Mouse (Mus musculus) embryonic facial prominence, embryonic 12.5 days (tissue): ENCODE measurements at regions not wholly inside any gene's neighbourhood (a gene's known extent, or its start where the extent isn't known, plus 50 kb on each side); places are given as distances from the start of the nearest gene placed in this dataset.
A peak's percentile ranks its signal among the peaks of the same experiment; 100 is the strongest.

Source experiments
- ATAC-seq: fragments of 200-750 bp; cut with Nextera tagmentation; 2 replicates; pipeline ENCODE4 v1.8.0; 2017; ENCODE audit not compliant: insufficient number of reproducible peaks, insufficient read depth, low FRiP score, low TSS enrichment
- H3K27ac ChIP-seq: fragments of 300-500 bp; sonication (generic); 2 replicates; pipeline ENCODE4 v1.5.1; 2016; ENCODE audit warnings: mild to moderate bottlenecking
- H3K27me3 ChIP-seq: fragments of 300-500 bp; sonication (generic); 2 replicates; pipeline ENCODE4 v1.6.1; 2016; ENCODE audit warnings: mild to moderate bottlenecking, moderate library complexity
- H3K36me3 ChIP-seq: fragments of 300-500 bp; sonication (generic); 2 replicates; pipeline ENCODE4 v1.6.1; 2016; ENCODE audit warnings: mild to moderate bottlenecking
- H3K4me1 ChIP-seq: fragments of 300-500 bp; sonication (generic); 2 replicates; pipeline ENCODE4 v1.6.1; 2016
- H3K4me2 ChIP-seq: fragments of 300-500 bp; sonication (generic); replicated peaks from 2 replicates; pipeline ENCODE4 v1.6.1; 2016; ENCODE audit warnings: mild to moderate bottlenecking, moderate library complexity
- H3K4me3 ChIP-seq: fragments of 300-500 bp; sonication (generic); 2 replicates; pipeline ENCODE4 v1.5.1; 2016; ENCODE audit warnings: mild to moderate bottlenecking
- H3K9ac ChIP-seq: fragments of 300-500 bp; sonication (generic); 2 replicates; pipeline ENCODE4 v1.6.1; 2016; ENCODE audit warnings: mild to moderate bottlenecking, moderate library complexity
- H3K9me3 ChIP-seq: fragments of 300-500 bp; sonication (generic); 2 replicates; pipeline ENCODE4 v1.6.1; 2016; ENCODE audit warnings: mild to moderate bottlenecking, moderate library complexity
- WGBS: fragments of 180-500 bp; shearing (Covaris S2); methylation state at CpG from one replicate; pipeline ENCODE4 v1.1.7; 2016; 5-methylcytosine and 5-hydroxymethylcytosine counted together

DNA sequence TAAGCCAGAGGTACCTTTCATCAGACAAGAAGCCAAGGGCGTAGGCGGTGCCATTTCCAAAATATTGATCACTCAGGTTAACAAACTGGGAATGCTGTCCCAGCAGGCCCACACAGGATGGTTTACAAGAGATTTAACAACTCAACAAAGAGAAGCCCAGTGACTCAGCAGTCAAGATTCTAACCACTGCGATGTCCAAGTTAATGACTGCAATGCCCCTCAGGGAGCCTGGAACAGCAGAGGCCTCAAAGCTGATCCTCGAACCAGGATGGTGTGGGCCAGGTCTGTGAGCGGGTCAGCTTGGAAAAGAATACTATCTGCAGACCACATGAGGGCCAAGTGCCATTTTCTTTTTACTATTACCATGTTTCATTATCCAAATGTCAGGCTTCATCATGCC lies 108.0 kb upstream of the Klf14 start:
- no peak for ATAC-seq
- H3K9ac ChIP-seq = no peak overlapping the region
- H3K36me3 ChIP-seq = no peaks in the 10 kb centered on the region
- no peak overlapping the region for H3K4me2 ChIP-seq
- no peak overlapping the region for H3K4me3 ChIP-seq
- WGBS = 91% methylated on average over 5 of the region's 5 CpGs
- H3K27me3 ChIP-seq = no peaks in the 10 kb centered on the region
- H3K4me1 ChIP-seq = peaks cover 4% of the 10 kb centered on the region; the same call in 1 of the 2 replicates
- H3K9me3 ChIP-seq = no peaks in the 10 kb centered on the region
- H3K27ac ChIP-seq = no peak overlapping the region

DNA sequence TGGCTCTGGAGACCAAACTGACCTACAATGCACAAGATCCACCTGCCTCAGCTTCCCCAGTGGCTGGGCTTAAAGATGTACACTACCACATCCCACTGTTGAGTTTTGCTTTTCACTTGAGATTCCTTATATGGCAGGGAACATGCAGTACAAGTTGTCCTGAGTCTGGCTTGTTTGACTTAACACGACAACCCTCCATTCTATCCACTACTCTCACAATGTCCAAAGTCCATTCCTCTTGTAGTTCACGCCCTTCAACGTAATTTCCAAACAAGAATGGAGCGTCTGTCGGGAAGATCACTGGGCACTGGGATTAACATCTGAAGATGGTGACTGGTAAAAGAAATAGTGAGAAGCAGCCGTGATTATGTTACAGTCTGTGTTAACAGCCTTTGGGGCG lies 108.6 kb upstream of the Klf14 start:
- Histone ChIP-seq H3K4me2 (no peak overlapping the region), H3K27me3 (no peaks in the 10 kb centered on the region), H3K9ac (no peak overlapping the region), H3K4me1 (peaks cover 4% of the 10 kb centered on the region; the same call in 1 of the 2 replicates), H3K36me3 (no peaks in the 10 kb centered on the region), H3K4me3 (no peak overlapping the region), H3K27ac (no peak overlapping the region), H3K9me3 (no peaks in the 10 kb centered on the region)
- 83% methylated on average over 7 of the region's 7 CpGs for WGBS
- no peak for ATAC-seq

DNA sequence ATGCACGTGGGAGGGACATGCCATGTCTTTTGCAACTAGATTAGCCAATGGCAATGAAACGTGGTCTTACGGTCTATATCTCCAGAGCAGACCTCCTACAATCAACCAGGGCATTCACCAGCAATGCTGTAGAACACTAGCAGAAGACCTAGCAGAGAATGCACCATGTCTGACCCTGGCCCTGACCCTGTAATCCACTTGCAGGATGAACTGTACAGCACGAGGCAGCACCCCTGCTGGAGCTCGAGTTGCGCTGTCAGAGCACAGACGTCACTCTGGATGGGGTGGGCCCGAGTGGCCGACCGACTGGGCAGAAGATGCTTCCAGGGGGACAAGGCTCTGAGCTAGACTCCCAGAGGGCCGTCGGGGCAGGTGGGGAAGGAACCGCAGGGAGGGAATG lies 110.4 kb upstream of the Klf14 start:
- Histone ChIP-seq H3K4me3 (no peak overlapping the region), H3K27me3 (no peaks in the 10 kb centered on the region), H3K9me3 (no peaks in the 10 kb centered on the region), H3K27ac (no peak overlapping the region), H3K4me1 (peaks cover 4% of the 10 kb centered on the region; the same call in 1 of the 2 replicates), H3K4me2 (no peak overlapping the region), H3K36me3 (no peaks in the 10 kb centered on the region), H3K9ac (no peak overlapping the region)
- ATAC-seq = no peak
- WGBS = 74% methylated on average over 13 of the region's 13 CpGs

DNA sequence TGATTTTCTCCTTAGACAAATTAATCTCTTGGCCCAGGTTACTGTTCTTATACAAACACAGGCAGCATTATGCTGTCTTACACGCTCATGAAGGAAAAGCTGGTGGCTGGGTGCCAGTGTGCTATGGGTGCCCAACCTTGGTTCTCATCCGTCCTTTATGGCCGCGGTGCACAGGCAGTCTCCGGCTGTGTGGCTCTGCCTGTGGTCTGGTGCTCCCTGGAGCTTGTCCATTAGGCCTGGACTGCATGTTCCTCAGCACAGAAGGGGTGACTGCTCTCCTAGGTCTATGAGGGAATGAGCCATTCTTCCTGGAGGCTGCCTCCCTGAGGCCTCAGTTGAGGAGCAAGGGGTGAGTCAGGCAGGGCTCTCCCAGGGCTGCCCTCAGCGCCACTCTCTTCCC lies 111.7 kb upstream of the Klf14 start:
- no peak overlapping the region for H3K4me3 ChIP-seq
- no peak overlapping the region for H3K9ac ChIP-seq
- no peaks in the 10 kb centered on the region for H3K9me3 ChIP-seq
- H3K27ac ChIP-seq = no peak overlapping the region
- 91% methylated on average over 6 of the region's 6 CpGs for WGBS
- peaks cover 13% of the 10 kb centered on the region for H3K4me1 ChIP-seq
- no peak for ATAC-seq
- no peaks in the 10 kb centered on the region for H3K27me3 ChIP-seq
- no peaks in the 10 kb centered on the region for H3K36me3 ChIP-seq
- no peak overlapping the region for H3K4me2 ChIP-seq

DNA sequence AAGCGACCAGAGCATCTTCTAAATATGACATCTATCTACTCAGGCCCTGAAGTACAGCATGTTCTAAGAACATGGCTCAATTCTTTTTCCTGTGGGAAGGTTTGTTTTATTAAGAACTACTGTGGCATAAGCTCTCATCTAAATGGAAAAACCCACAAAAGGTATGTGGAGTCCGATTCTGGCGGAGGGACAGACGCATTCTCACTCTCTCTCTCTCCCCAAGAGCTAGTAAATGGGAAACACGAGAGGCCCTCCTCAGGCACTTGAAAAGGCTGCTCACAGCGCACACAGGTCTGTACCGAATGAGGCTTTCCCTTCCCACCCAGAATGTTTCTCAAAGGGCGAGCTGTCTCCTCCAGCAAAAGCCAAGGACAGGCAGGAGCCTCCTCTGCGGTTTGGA lies 112.1 kb upstream of the Klf14 start:
- 58% methylated on average over 9 of the region's 9 CpGs for WGBS
- Histone ChIP-seq H3K4me3 (no peak overlapping the region), H3K9me3 (no peaks in the 10 kb centered on the region), H3K27me3 (no peaks in the 10 kb centered on the region), H3K27ac (no peak overlapping the region), H3K4me2 (no peak overlapping the region), H3K9ac (no peak overlapping the region), H3K4me1 (peaks cover 17% of the 10 kb centered on the region), H3K36me3 (no peaks in the 10 kb centered on the region)
- ATAC-seq = no peak

DNA sequence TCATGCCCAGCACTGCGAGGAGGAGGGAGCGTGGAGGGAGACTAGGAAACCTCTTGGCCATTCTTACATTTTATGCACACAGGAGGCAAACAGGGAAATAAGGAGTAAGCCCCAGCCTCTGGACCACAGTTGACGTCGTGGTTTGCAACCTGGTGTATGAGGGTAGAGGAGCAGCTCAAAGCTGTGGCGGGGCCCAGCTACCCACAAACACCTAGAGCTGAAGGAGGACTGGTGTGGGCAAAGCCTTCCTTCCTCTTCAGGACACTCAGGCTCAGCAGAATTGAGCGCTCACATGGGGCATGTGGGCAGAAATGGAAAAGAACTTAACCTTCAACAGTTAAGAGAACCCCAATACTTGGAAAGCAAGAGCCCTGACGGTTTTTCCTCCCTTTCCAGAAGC lies 113.2 kb upstream of the Klf14 start:
- Histone ChIP-seq H3K9me3 (no peaks in the 10 kb centered on the region), H3K9ac (no peak overlapping the region), H3K4me2 (no peak overlapping the region), H3K4me1 (peaks cover 25% of the 10 kb centered on the region), H3K36me3 (no peaks in the 10 kb centered on the region), H3K4me3 (no peak overlapping the region), H3K27me3 (no peaks in the 10 kb centered on the region), H3K27ac (no peak overlapping the region)
- WGBS = 89% methylated on average over 7 of the region's 7 CpGs
- no peak for ATAC-seq

- H3K4me1 ChIP-seq = peaks cover 29% of the 10 kb centered on the region
- no peak overlapping the region for H3K9ac ChIP-seq
- H3K9me3 ChIP-seq = no peaks in the 10 kb centered on the region
- no peaks in the 10 kb centered on the region for H3K27me3 ChIP-seq
- no peak overlapping the region for H3K27ac ChIP-seq
- H3K4me2 ChIP-seq = no peak overlapping the region
- no peak for ATAC-seq
- 61% methylated on average over 5 of the region's 5 CpGs for WGBS
- no peaks in the 10 kb centered on the region for H3K36me3 ChIP-seq
- no peak overlapping the region for H3K4me3 ChIP-seq
Measured at GRCm38 (mm10) chr6:31072559-31072958, 113.7 kb upstream of the Klf14 start.

GRCm38 (mm10) chr6:31073338-31073737 lies 114.5 kb upstream of the Klf14 start:
- H3K27me3 ChIP-seq = no peaks in the 10 kb centered on the region
- no peak overlapping the region for H3K4me3 ChIP-seq
- H3K9ac ChIP-seq = no peak overlapping the region
- 79% methylated on average over 8 of the region's 8 CpGs for WGBS
- H3K27ac ChIP-seq = no peak overlapping the region
- no peaks in the 10 kb centered on the region for H3K36me3 ChIP-seq
- no peak for ATAC-seq
- no peak overlapping the region for H3K4me2 ChIP-seq
- no peaks in the 10 kb centered on the region for H3K9me3 ChIP-seq
- peaks cover 29% of the 10 kb centered on the region for H3K4me1 ChIP-seq

DNA sequence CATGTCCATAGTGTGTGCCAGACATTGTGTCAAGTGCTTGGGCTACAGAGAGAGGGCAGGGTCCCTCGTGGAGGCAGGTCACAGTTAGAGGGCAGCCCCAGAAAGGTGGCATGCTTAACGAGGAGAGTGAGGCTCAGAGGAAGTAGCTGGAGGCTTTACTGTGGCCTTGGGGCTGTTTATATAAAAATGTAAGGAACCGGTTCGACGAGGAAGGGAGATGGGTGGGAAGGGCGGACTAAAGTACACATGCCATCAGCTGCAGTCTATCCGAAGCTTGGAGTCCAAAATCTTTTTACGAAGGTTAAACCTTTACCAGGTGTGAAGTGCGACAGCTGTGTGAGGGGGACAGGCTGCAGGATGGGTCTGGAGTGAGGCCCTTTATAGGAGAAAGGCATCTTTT lies 115.5 kb upstream of the Klf14 start:
- Histone ChIP-seq H3K27me3 (no peaks in the 10 kb centered on the region), H3K27ac (peak overlapping the region; percentile 91), H3K36me3 (no peaks in the 10 kb centered on the region), H3K9ac (no peak overlapping the region), H3K9me3 (no peaks in the 10 kb centered on the region), H3K4me2 (no peak overlapping the region), H3K4me1 (peaks cover 29% of the 10 kb centered on the region), H3K4me3 (no peak overlapping the region)
- 39% methylated on average over 9 of the region's 9 CpGs for WGBS
- ATAC-seq = no peak

- Histone ChIP-seq H3K4me3 (no peak overlapping the region), H3K4me2 (0 out of 2 replicates have a peak overlapping the region, but pooled peaks have one; percentile 15), H3K36me3 (no peaks in the 10 kb centered on the region), H3K27ac (peak overlapping the region; percentile 91), H3K27me3 (no peaks in the 10 kb centered on the region), H3K9me3 (no peaks in the 10 kb centered on the region), H3K4me1 (peaks cover 32% of the 10 kb centered on the region), H3K9ac (no peak overlapping the region)
- 24% methylated on average over 2 of the region's 2 CpGs for WGBS
- ATAC-seq = peak; percentile 32; the same call in 1 of the 2 replicates
Measured at GRCm38 (mm10) chr6:31075209-31075571, 116.3 kb upstream of the Klf14 start.

GRCm38 (mm10) chr6:31075572-31076477 lies 116.9 kb upstream of the Klf14 start:
- WGBS = 17% methylated on average over 13 of the region's 13 CpGs
- H3K27me3 ChIP-seq = no peaks in the 10 kb centered on the region
- no peak overlapping the region for H3K9ac ChIP-seq
- H3K4me2 ChIP-seq = 0 out of 2 replicates have a peak overlapping the region, but pooled peaks have one; percentile 15
- no peak overlapping the region for H3K4me3 ChIP-seq
- ATAC-seq = peak; percentile 82
- H3K4me1 ChIP-seq = peaks cover 32% of the 10 kb centered on the region
- no peaks in the 10 kb centered on the region for H3K9me3 ChIP-seq
- H3K36me3 ChIP-seq = no peaks in the 10 kb centered on the region
- peak overlapping the region; percentile 91 for H3K27ac ChIP-seq

DNA sequence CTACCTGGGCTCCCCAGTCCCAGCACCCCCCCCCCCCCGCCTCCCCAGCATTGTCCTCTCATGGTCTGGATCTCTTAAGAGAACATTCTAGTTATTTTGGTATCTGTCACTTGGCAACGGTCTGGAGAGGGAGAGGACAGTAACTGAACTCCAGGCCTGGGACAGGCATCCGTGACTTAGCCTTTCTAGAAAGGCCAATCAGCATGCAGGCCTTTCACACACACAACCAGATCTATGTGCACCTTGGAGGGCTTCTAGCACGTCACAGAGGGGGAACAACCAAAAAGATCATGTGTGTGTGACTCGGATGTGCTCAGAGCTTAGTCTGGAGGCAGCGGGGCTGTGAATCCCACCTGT lies 117.6 kb upstream of the Klf14 start:
- H3K36me3 ChIP-seq = no peaks in the 10 kb centered on the region
- H3K9ac ChIP-seq = no peak overlapping the region
- no peak overlapping the region for H3K4me3 ChIP-seq
- no peak overlapping the region for H3K4me2 ChIP-seq
- ATAC-seq = no peak
- H3K4me1 ChIP-seq = peaks cover 28% of the 10 kb centered on the region
- 73% methylated on average over 6 of the region's 6 CpGs for WGBS
- no peaks in the 10 kb centered on the region for H3K9me3 ChIP-seq
- H3K27me3 ChIP-seq = no peaks in the 10 kb centered on the region
- H3K27ac ChIP-seq = peak overlapping the region; percentile 13; the same call in 1 of the 2 replicates
